Mouse (Mus musculus) heart, adult 2 months (tissue): ENCODE measurements at regions not wholly inside any gene's neighbourhood (a gene's known extent, or its start where the extent isn't known, plus 50 kb on each side); places are given as distances from the start of the nearest gene placed in this dataset.
A peak's percentile ranks its signal among the peaks of the same experiment; 100 is the strongest.

Experiments used
- DNase-seq, 2 experiments: peaks; one replicate each; pipeline ENCODE4 v3.0.0; 2021
- H3K27ac ChIP-seq: fragments of 200-600 bp; 2 replicates; pipeline ENCODE4 v1.8.1; 2022
- H3K27me3 ChIP-seq: fragments of 200-500 bp; 2 replicates; pipeline ENCODE4 v1.6.1; 2012; ENCODE audit warnings: mild to moderate bottlenecking, low read length, inconsistent platforms, mixed read lengths; ENCODE audit not compliant: control insufficient read depth, insufficient read depth
- H3K36me3 ChIP-seq: fragments of 200-500 bp; 2 replicates; pipeline ENCODE4 v1.6.1; 2012; ENCODE audit warnings: low read length, inconsistent platforms; ENCODE audit not compliant: control insufficient read depth, insufficient read depth
- H3K4me1 ChIP-seq: fragments of 200-500 bp; 2 replicates; pipeline ENCODE4 v1.6.1; 2011; ENCODE audit warnings: low read length; ENCODE audit not compliant: control insufficient read depth, insufficient read depth
- H3K4me3 ChIP-seq: fragments of 200-600 bp; 2 replicates; pipeline ENCODE4 v1.8.1; 2022
- H3K79me2 ChIP-seq: fragments of 200-500 bp; replicated peaks from 2 replicates; pipeline ENCODE4 v1.6.1; 2012; ENCODE audit warnings: mild to moderate bottlenecking, inconsistent platforms, low read length, moderate library complexity, mixed read lengths; ENCODE audit not compliant: control insufficient read depth, insufficient read depth
- H3K9ac ChIP-seq: fragments of 200-500 bp; 2 replicates; pipeline ENCODE4 v1.6.1; 2012; ENCODE audit warnings: low read depth, mild to moderate bottlenecking, control low read depth, inconsistent platforms, low read length, mixed read lengths
- CTCF ChIP-seq: fragments of 200-600 bp; IDR thresholded peaks from 2 replicates; pipeline ENCODE4 v1.8.1; 2022; ENCODE audit warnings: antibody characterized with exemption, mild to moderate bottlenecking, moderate library complexity
- EP300 ChIP-seq: fragments of 200-500 bp; IDR thresholded peaks from 2 replicates; pipeline ENCODE4 v1.6.1; 2011; ENCODE audit warnings: low read depth, low read length, control low read depth; ENCODE audit not compliant: insufficient read depth
- POLR2A ChIP-seq: fragments of 200-500 bp; IDR thresholded peaks from 2 replicates; pipeline ENCODE4 v1.6.1; 2011; ENCODE audit warnings: mild to moderate bottlenecking, low read depth, low read length, control low read depth; ENCODE audit not compliant: insufficient read depth
- WGBS: fragments of 180-500 bp; shearing (Covaris S2); methylation state at CpG from one replicate; pipeline ENCODE4 v1.1.7; 2018; 5-methylcytosine and 5-hydroxymethylcytosine counted together
- intact Hi-C: fragments of 180-260 bp; cut with DNase I; formaldehyde crosslinking; loops from one replicate; pipeline ENCODE4 v1.15.1; 2025

DNA sequence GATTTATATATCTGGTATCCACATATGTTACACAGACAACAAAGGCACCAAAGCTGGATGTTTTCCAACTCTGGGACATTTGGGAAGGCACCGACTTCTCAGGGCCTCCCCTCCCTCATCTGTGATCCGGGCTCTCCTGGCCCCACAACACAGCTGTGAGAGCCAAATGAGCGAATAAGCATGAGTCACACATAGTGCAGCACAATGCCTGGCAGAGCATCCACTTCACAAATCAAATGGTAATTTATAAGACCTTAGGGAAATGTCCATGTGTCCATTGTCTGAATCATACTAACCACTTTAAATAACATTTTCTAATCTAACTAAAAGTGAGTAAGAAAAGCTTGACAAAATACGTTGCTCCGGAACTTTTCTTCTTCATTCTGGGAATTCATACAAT lies 135.6 kb upstream of the Mctp2 start:
- Histone ChIP-seq H3K79me2 (no peaks in the 10 kb centered on the region), H3K4me1 (no peaks in the 10 kb centered on the region; the same call in 1 of the 2 replicates), H3K27me3 (no peaks in the 10 kb centered on the region), H3K27ac (no peak overlapping the region), H3K36me3 (no peaks in the 10 kb centered on the region), H3K9ac (no peak overlapping the region), H3K4me3 (no peak overlapping the region)
- peak; percentile 22 to 41 for DNase-seq
- intact Hi-C loops, result no loop called here
- 62% methylated on average over 5 of the region's 5 CpGs for WGBS
- TF ChIP-seq CTCF, result no peak
- TF ChIP-seq POLR2A, result no peak
- no peak for TF ChIP-seq EP300

DNA sequence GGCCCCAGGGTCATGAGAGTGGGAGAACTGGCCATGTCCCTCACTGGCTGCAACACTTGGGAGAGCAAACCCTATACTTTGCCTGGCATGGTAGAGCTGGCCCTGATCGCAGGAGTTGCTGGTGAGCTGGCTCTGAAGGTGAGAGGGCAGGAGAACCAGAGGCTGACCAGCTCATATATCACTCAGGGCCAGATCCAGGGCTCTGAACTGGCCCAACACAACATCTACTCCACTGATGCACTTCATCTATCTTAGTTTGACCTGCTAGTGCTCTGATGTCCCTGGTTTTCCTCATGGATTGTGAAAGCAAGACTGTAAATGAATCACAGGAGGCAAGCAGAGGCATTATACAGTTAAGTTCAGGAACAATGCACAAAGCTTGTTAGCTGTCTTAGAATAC lies 137.6 kb upstream of the Mctp2 start:
- H3K79me2 ChIP-seq, result no peaks in the 10 kb centered on the region
- H3K4me1 ChIP-seq, result no peaks in the 10 kb centered on the region; the same call in 1 of the 2 replicates
- H3K4me3 ChIP-seq, result no peak overlapping the region
- H3K9ac ChIP-seq, result no peak overlapping the region
- no peaks in the 10 kb centered on the region for H3K27me3 ChIP-seq
- H3K27ac ChIP-seq, result no peak overlapping the region
- no peak for DNase-seq
- TF ChIP-seq POLR2A (no peak), CTCF (no peak), EP300 (no peak)
- H3K36me3 ChIP-seq, result no peaks in the 10 kb centered on the region
- WGBS, result 82% methylated on average over 1 of the region's 1 CpGs
- intact Hi-C loops, result no loop called here

DNA sequence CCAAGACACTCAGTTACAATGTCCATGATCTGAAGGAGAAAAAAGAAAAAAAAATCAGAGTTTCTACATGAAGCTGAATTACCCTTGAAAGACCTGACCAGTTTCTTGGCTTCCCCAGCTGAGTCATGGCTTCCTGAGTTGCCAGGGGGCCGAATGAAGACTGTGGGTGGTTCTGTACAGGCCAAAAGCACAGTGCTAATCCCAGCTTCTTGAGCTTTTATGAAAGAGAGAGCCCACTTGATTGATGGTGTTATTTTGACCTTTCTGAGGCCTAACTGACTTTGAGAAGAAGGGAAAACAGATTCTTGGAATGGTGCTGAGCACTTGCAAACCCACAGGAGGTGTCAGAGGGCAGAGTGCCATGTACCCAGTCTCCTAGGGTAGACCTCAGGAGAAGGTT lies 138.4 kb upstream of the Mctp2 start:
- Histone ChIP-seq H3K27me3 (no peaks in the 10 kb centered on the region), H3K36me3 (no peaks in the 10 kb centered on the region), H3K9ac (no peak overlapping the region), H3K4me3 (no peak overlapping the region), H3K4me1 (no peaks in the 10 kb centered on the region; the same call in 1 of the 2 replicates), H3K27ac (no peak overlapping the region), H3K79me2 (no peaks in the 10 kb centered on the region)
- DNase-seq, result no peak
- WGBS, result 40% methylated on average over 1 of the region's 1 CpGs
- TF ChIP-seq POLR2A (no peak), CTCF (no peak)
- intact Hi-C loops, result no loop called here

DNA sequence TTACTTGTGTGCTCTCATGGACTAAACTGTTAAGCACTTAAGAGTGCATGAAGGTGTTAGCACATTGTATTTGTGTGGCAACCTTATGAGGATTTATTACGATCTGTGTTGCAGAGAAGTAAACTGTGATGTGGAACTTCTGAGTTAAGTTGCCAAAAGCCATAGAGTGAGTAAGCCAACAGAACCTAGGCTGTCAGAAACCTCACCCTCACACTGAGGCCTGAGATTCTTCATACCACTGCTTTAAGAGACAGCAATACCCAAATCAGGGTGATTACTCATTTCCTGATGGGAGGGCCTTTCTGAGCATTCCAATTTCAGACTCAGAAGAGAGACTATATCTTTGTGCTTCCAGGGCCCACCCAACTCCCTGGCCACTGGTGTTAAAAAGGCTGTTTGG lies 140.5 kb upstream of the Mctp2 start:
- H3K9ac ChIP-seq, result no peak overlapping the region
- no peak for TF ChIP-seq EP300
- TF ChIP-seq POLR2A, result no peak
- TF ChIP-seq CTCF, result no peak
- no peaks in the 10 kb centered on the region; the same call in 1 of the 2 replicates for H3K4me1 ChIP-seq
- H3K79me2 ChIP-seq, result no peaks in the 10 kb centered on the region
- H3K36me3 ChIP-seq, result no peaks in the 10 kb centered on the region
- DNase-seq, result no peak
- WGBS, result 76% methylated on average over 1 of the region's 1 CpGs
- no peak overlapping the region for H3K27ac ChIP-seq
- no peaks in the 10 kb centered on the region for H3K27me3 ChIP-seq
- intact Hi-C loops, result no loop called here
- no peak overlapping the region for H3K4me3 ChIP-seq

DNA sequence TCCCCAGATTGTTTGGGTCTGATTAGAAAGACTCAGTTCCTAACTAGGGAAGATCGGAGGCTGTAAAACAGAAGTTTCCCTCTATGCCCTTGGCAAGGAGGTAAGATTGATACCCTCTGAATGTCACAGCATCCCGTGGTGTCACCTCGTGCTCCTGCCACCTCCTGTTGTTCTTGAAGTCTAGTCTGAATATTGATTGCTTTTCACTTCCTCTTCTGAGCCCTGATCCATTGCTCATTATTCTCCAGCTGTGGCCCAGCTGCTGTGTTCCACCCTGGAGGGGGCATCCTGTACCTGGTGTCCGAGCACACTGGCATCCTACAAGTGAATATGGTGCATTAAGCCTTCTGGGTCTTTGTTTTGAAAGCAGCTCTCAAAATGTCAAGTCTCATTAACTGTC lies 156.6 kb upstream of the Mctp2 start:
- H3K4me3 ChIP-seq, result no peak overlapping the region
- DNase-seq, result no peak
- intact Hi-C loops, result no loop called here
- no peaks in the 10 kb centered on the region for H3K27me3 ChIP-seq
- no peaks in the 10 kb centered on the region for H3K36me3 ChIP-seq
- H3K9ac ChIP-seq, result no peak overlapping the region
- TF ChIP-seq CTCF (no peak), EP300 (no peak)
- H3K27ac ChIP-seq, result no peak overlapping the region
- H3K79me2 ChIP-seq, result no peaks in the 10 kb centered on the region
- H3K4me1 ChIP-seq, result no peaks in the 10 kb centered on the region
- WGBS, result 76% methylated on average over 4 of the region's 4 CpGs

DNA sequence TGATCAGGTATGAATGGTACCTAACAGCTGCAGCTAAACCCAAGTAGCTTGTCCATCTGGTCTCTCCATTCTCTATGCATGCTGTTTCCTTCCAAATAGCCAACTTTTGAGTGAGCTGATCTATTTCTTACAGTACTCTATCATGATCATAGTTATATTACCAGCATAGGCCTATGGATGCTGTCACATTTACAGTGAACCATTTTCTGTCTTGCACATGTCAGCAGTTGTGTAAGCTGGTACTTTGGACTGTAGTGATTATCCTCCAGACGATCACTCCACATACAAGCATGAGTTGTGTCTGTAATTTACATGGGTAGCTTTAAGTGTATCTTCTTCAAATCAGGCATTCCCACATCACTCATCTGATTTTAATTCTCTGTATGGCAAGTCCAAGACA lies 158.2 kb upstream of the Mctp2 start:
- WGBS, result 76% methylated on average over 1 of the region's 1 CpGs
- Histone ChIP-seq H3K27ac (no peak overlapping the region), H3K4me3 (no peak overlapping the region), H3K27me3 (no peaks in the 10 kb centered on the region), H3K9ac (no peak overlapping the region), H3K36me3 (no peaks in the 10 kb centered on the region), H3K4me1 (no peaks in the 10 kb centered on the region), H3K79me2 (no peaks in the 10 kb centered on the region)
- no peak for DNase-seq
- TF ChIP-seq POLR2A (no peak), CTCF (no peak), EP300 (no peak)
- intact Hi-C loops, result no loop called here
